Mouse (Mus musculus): ENCODE results near the gene Gm49673.
A peak's percentile ranks its signal among the peaks of the same experiment; 100 is the strongest.
"Not testable (repeated sequence)": the region's sequence is repeated elsewhere in the genome, so short reads cannot be mapped to it uniquely, and the experiment has no call there.

Gm49673 gene

GRCm38 (mm10) chr17:8130849-8131248 lies 16.7 kb downstream of the Gm49673 start:
- DNase-seq (ENCODE audit: low read depth, low spot score) = not testable (repeated sequence)

- not testable (repeated sequence) for DNase-seq (ENCODE audit: low read depth, low spot score)
Observed at GRCm38 (mm10) chr17:8129578-8129977, 18.0 kb downstream of the Gm49673 start.

GRCm38 (mm10) chr17:8128326-8128993 lies 19.1 kb downstream of the Gm49673 start:
- not testable (repeated sequence) for DNase-seq (ENCODE audit: low read depth, low spot score)

GRCm38 (mm10) chr17:8124586-8124985 lies 23.0 kb downstream of the Gm49673 start:
- not testable (repeated sequence) for DNase-seq (ENCODE audit: low read depth, low spot score)

- DNase-seq (ENCODE audit: low read depth, low spot score) = not testable (repeated sequence)
Observed at GRCm38 (mm10) chr17:8122974-8123373, 24.6 kb downstream of the Gm49673 start.

GRCm38 (mm10) chr17:8116928-8117327 lies 30.7 kb downstream of the Gm49673 start:
- DNase-seq (ENCODE audit: low read depth, low spot score) = not testable (repeated sequence)

- DNase-seq (ENCODE audit: low read depth, low spot score) = not testable (repeated sequence)
Observed at GRCm38 (mm10) chr17:8116378-8116777, 31.2 kb downstream of the Gm49673 start.

- DNase-seq (ENCODE audit: low read depth, low spot score) = not testable (repeated sequence)
Observed at GRCm38 (mm10) chr17:8112199-8112598, 35.4 kb downstream of the Gm49673 start.

- not testable (repeated sequence) for DNase-seq (ENCODE audit: low read depth, low spot score)
Observed at GRCm38 (mm10) chr17:8101297-8101609, 46.3 kb downstream of the Gm49673 start.

GRCm38 (mm10) chr17:8100405-8101296 lies 46.9 kb downstream of the Gm49673 start:
- DNase-seq (ENCODE audit: low read depth, low spot score) = not testable (repeated sequence)

- not testable (repeated sequence) for DNase-seq (ENCODE audit: low read depth, low spot score)
Observed at GRCm38 (mm10) chr17:8096199-8096598, 51.4 kb downstream of the Gm49673 start.

- not testable (repeated sequence) for DNase-seq (ENCODE audit: low read depth, low spot score)
Observed at GRCm38 (mm10) chr17:8095653-8096052, 51.9 kb downstream of the Gm49673 start.

GRCm38 (mm10) chr17:8092537-8093526 lies 54.8 kb downstream of the Gm49673 start:
- DNase-seq (ENCODE audit: low read depth, low spot score) = not testable (repeated sequence)

GRCm38 (mm10) chr17:8091320-8091719 lies 56.3 kb downstream of the Gm49673 start:
- not testable (repeated sequence) for DNase-seq (ENCODE audit: low read depth, low spot score)

- not testable (repeated sequence) for DNase-seq (ENCODE audit: low read depth, low spot score)
Observed at GRCm38 (mm10) chr17:8069847-8070246, 77.7 kb downstream of the Gm49673 start.

- DNase-seq (ENCODE audit: low read depth, low spot score) = not testable (repeated sequence)
Observed at GRCm38 (mm10) chr17:8056637-8057138, 90.9 kb downstream of the Gm49673 start.

GRCm38 (mm10) chr17:8055919-8056589 lies 91.5 kb downstream of the Gm49673 start:
- DNase-seq (ENCODE audit: low read depth, low spot score) = not testable (repeated sequence)

- DNase-seq (ENCODE audit: low read depth, low spot score) = peak; percentile 40
Observed at GRCm38 (mm10) chr17:8051247-8051646, 96.3 kb downstream of the Gm49673 start.

GRCm38 (mm10) chr17:8050218-8050617 lies 97.4 kb downstream of the Gm49673 start:
- DNase-seq (ENCODE audit: low read depth, low spot score) = not testable (repeated sequence)

- DNase-seq (ENCODE audit: low read depth, low spot score) = not testable (repeated sequence)
Observed at GRCm38 (mm10) chr17:8046178-8046577, 101.4 kb downstream of the Gm49673 start.
